Mouse (Mus musculus) olfactory bulb, adult 2 months (tissue): Measurements from ENCODE around the gene Scgb1b27.
"Not testable (repeated sequence)": the region's sequence is repeated elsewhere in the genome, so short reads cannot be mapped to it uniquely, and the experiment has no call there.

ENCODE experiments used
- CTCF ChIP-seq: fragments of 200-500 bp; IDR thresholded peaks from 2 replicates; pipeline ENCODE4 v1.5.1; 2012; ENCODE audit warnings: low read depth, mild to moderate bottlenecking, low read length, moderate library complexity; ENCODE audit not compliant: insufficient read depth
- POLR2A ChIP-seq: fragments of 200-500 bp; IDR thresholded peaks from 2 replicates; pipeline ENCODE4 v1.6.1; 2012; ENCODE audit warnings: mild to moderate bottlenecking, low read depth, low read length, moderate library complexity; ENCODE audit not compliant: insufficient read depth

GRCm38 (mm10) chr7:34027202-34027601 is 5.9 kb downstream of the Scgb1b27 start:
- TF ChIP-seq POLR2A, CTCF: not testable (repeated sequence)
